Mouse (Mus musculus) mouse trophoblast stem cell (cell line): ENCODE measurements around the gene Mrps18a.

Source experiments
- in situ Hi-C, 2 experiments: fragments of 300-500 bp; cut with MseI, MboI; formaldehyde crosslinking; loops; 2 replicates in 1 of 2; 3 replicates in 1 of 2; pipeline ENCODE4 v1.15.1; 2025

The Mrps18a gene

GRCm38 (mm10) chr17:46139872-46140271 is 29.1 kb downstream of the Mrps18a start:
- in situ Hi-C loops: loop anchor here in 1 of 2 experiments (10.0 kb wide), 1 partner anchor 405 kb away; the partner anchor contains the start of gene 1600014C23Rik

- in situ Hi-C loops: no loop called here
Measured at GRCm38 (mm10) chr17:46143578-46144423, 33.0 kb downstream of the Mrps18a start, which contains the start of gene Rsph9. Gene Rsph9, minus strand, starts transcription at chr17:46144216.

- in situ Hi-C loops: no loop called here
Measured at GRCm38 (mm10) chr17:46152847-46153782, 42.3 kb downstream of the Mrps18a start, which contains the start of gene Mad2l1bp. Gene Mad2l1bp, minus strand, starts transcription at chr17:46153553.

DNA sequence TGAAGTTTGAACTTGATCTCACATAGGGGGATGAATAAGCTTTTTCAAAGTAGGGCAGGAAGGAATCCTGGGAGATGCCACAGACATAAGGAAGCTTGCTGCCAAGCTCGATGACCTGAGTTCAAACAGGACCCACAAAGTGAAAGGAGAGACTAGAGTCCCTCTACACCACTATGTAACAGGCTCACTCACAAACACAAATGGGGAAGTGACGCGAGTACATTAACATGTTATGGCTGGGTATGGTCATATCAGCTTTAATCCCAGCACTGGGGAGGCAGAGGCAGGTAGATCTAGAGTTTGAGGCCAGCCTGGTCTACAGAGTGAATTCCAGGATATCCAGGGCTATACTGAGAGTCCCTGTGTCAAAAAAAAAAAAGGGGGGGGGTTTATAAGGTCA is 43.5 kb downstream of the Mrps18a start:
- in situ Hi-C loops: no loop called here

- in situ Hi-C loops: no loop called here
Measured at GRCm38 (mm10) chr17:46156680-46157079, 45.9 kb downstream of the Mrps18a start.

- in situ Hi-C loops: no loop called here
Measured at GRCm38 (mm10) chr17:46157131-46157530, 46.3 kb downstream of the Mrps18a start.

DNA sequence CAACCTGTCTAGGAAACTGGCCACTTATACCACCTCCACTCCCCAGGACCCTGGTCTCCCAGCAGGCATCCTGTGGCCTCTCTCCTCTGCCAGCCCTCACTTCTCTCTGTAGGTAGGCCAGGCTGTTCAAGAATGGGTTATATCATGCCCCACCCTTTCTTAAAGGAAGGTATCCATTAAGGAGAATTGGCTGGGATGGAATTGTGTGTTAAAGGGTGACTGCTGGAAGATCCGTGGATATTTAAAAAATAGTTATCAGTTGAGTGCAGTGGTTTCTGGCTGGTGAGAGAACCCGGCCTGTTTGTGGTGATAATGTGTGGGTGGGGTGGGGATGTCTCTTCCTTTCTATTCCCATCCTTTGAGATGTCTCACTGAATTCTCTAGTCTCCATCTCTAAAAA is 48.5 kb downstream of the Mrps18a start:
- in situ Hi-C loops: no loop called here

DNA sequence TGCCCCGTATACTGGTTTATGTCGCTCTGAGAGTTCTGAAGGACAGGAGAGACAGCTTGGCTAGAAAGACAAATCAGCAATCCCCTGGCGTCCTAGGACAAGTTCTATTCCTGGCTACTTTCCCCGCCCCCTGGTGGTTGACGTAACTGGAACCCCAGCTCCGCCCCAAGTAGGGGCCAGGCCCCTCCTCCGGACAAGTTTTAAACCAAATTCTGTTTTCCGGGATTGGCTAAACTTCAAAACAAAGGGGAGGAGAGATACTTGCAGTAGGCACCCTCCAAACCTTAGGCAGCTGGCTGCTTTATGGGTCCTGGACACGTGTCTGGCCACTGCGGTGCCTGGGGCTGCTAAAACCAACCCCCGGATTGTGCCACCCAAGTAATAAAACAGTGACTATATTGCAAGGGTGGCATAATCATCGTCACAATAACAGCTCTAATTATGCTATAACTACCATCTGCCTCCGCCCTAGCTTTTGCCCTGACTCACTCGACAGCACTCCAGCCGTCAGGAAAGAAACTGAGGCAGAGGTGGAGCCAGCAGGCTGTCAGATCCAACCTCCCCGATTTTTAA is 49.4 kb downstream of the Mrps18a start:
- in situ Hi-C loops: no loop called here

GRCm38 (mm10) chr17:46160686-46161085 is 49.9 kb downstream of the Mrps18a start, which contains the start of gene Gtpbp2:
Gene Gtpbp2, plus strand, starts transcription at chr17:46161032.
- in situ Hi-C loops: no loop called here

DNA sequence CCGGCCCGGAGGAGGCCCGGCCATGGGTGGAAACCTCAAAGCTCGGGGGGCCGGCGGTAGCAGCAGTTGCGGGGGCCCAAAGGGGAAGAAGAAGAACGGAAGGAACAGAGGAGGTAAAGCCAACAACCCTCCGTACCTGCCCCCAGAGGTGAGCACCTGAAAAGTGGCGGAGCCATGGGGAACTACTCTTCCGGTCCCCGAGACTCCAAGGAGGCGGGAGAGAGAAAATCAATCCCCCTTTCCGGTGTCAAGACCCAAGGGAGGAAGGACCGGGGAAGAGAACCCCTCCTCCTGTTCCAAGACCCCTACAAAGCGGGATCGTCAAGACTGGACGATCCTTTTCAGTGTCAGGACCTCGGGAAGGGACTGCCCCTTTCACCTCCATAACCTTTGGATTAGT is 50.4 kb downstream of the Mrps18a start:
- in situ Hi-C loops: no loop called here

- in situ Hi-C loops: no loop called here
Measured at GRCm38 (mm10) chr17:46161710-46162109, 50.9 kb downstream of the Mrps18a start.

- in situ Hi-C loops: no loop called here
Measured at GRCm38 (mm10) chr17:46162551-46162950, 51.8 kb downstream of the Mrps18a start.

DNA sequence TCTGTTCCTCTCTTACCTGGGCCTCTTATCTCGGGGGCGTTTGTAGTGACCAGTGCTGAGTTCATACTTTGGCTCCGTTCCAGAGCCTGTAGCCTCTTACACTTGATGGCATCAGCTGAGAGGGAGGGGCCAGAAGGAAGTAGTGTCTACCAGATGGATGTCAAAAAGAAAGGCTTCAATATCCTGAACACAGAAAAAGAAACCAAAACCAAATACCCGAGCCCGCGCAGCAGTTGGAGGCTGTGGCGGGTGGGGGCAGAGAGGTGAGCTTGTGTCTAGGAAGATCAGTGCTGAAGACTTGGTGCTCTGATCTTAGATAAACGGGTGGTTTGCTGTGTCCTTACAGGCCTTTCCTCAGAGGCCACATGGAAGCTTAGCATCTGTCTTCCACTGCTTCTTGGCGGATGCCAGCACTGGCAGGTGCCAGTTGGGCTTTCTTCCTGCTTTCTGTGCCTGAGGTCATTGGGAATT is 52.2 kb downstream of the Mrps18a start:
- in situ Hi-C loops: no loop called here

DNA sequence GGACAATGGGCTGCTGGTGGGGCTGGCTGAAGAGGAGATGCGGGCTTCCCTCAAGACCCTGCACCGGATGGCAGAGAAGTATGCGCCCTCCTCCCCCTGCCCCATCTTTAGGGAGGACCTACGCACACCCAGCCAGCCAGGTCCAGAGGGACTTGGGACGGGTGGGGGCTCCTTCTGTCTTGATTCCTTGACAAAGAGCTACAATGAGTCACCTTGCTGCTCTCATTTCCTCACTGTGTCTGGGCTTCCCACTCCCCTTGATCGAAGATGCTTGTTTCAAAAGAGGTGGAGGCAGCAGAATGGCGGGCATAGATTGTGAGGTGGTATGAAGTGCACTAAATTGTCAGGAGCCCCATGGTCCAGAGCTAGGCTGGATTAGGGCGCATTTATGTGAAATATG is 53.5 kb downstream of the Mrps18a start:
- in situ Hi-C loops: no loop called here

DNA sequence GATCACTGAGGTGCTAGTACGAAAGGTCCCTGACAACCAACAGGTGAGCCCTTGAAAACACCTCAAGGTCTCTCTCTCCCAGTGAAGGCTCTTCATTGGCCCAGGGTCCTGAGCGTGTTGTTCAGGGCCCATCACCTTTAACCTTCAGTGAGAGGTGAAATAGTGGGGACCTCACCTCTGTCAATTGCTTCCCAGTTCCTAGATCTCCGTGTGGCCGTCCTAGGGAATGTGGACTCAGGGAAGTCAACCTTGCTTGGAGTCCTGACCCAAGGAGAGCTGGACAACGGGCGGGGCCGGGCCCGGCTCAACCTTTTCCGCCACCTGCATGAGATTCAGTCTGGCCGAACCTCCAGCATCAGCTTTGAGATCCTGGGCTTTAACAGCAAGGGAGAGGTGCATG is 54.0 kb downstream of the Mrps18a start:
- in situ Hi-C loops: no loop called here

DNA sequence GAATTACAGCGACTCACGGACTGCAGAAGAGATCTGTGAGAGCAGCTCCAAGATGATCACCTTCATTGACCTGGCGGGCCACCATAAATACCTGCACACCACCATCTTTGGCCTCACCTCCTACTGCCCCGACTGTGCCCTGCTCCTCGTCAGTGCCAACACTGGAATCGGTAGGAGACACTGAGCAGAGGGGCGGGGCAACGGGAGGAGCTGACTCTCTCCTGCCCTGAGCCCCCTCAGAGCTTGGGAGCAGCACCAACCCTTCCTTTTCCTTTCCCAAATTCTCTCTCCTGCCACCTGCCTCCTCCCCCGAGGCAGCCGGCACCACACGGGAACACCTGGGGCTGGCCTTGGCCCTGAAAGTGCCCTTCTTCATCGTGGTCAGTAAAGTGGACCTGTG is 54.7 kb downstream of the Mrps18a start:
- in situ Hi-C loops: no loop called here

DNA sequence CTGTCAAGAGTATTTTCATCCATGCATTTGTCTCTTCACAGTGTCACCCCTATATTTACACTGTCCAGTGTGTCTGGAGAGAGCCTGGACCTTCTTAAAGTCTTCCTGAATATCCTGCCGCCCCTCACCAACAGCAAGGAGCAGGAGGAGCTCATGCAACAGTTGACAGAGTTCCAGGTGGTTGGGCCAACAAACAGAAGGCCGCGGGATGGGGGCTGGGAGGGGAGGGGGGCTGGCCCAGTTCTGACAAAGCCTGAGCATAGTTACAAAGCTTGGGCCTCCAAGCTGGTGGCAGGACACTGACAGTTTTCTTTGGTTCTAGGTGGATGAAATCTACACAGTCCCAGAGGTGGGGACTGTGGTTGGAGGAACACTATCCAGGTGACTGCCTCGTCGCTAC is 55.5 kb downstream of the Mrps18a start:
- in situ Hi-C loops: no loop called here

GRCm38 (mm10) chr17:46167014-46167413 is 56.2 kb downstream of the Mrps18a start:
- in situ Hi-C loops: no loop called here

- in situ Hi-C loops: no loop called here
Measured at GRCm38 (mm10) chr17:46168318-46168717, 57.5 kb downstream of the Mrps18a start.

DNA sequence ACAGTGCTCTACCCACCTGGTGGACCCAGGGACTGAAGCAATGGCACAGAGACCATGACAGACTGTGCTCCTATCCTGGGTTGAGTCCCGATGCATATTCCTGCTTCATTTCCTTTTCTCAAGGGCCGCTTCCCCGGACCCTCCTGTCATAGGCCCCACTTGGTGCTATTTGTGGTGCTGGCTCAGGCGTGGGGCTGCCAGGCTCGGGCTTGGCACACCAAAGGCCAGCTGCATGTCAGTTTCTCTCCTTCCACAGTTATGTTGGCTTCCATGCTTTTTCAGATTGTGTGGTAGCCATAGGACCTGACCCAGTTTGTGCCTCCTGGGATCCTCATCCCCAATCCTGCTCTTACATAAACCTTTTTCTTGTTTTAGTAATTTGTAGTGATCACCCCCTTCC is 58.0 kb downstream of the Mrps18a start:
- in situ Hi-C loops: no loop called here

DNA sequence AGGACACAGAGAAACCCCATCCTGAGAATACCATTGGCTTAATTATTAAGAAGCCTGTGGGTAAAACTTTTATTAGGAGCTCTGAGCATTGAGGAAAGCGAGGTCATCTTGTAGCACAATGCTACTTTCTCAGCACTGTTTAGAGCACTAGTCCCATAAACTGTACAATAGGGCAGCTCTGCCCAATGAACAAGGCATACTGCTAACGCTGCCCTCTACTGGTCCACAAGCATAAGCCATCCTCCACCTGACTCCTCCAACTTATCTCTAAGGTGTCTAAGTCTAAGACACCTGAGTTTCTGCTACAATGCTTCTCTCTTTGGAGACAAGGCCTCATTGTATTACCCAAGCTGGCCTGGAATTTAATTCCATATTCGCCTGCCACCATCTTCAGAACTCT is 59.8 kb downstream of the Mrps18a start:
- in situ Hi-C loops: no loop called here
